Mouse (Mus musculus): ENCODE data around the gene Ttf2. TPM values are rescaled to one million over a fixed set of nuclear protein-coding genes. Genes with fewer than 3 reads are reported as not detected.

Ttf2 gene
- polyA plus RNA-seq, 1 experiment from 2014 or later = 6.6 TPM

DNA sequence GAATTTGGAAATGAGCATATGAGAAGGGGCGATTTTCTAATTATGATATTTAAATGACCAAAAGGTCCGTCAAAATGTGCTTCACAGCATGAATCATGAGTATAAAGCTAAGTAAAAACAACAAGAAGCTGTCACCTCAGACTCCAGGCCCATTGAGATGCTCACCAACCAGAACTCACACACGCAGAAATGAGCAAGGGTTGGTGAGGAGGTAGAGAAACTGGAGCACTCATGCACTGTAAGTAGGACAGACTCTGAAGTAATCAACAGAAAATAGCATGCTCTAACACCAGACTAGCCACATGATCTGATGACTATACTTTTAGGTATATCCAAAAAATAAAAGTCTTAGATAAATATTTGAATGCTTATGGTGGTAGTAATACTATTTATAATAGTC, 79.1 kb downstream of the Ttf2 start:
- no peaks in the 10 kb centered on the region for H3K9me3 ChIP-seq (ENCODE audit: control insufficient read depth, low read length)
- H3K9ac ChIP-seq (replicated peaks; ENCODE audit: low read length) = no peak overlapping the region
- ATAC-seq (ENCODE audit: low FRiP score, low TSS enrichment) (no peak), DNase-seq (no peak)
- no peak overlapping the region for H3K27ac ChIP-seq (replicated peaks; ENCODE audit: low read depth, low read length)
- H3K4me3 ChIP-seq (replicated peaks; ENCODE audit: low read depth, low read length) = no peak overlapping the region
- no peaks in the 10 kb centered on the region for H3K36me3 ChIP-seq (ENCODE audit: control insufficient read depth, insufficient read depth, low read length)
- WGBS = 90% methylated on average over 3 of the region's 3 CpGs
- no peaks in the 10 kb centered on the region for H3K27me3 ChIP-seq (ENCODE audit: control insufficient read depth, insufficient read depth, low read length)
- no peaks in the 10 kb centered on the region for H3K4me1 ChIP-seq (ENCODE audit: control insufficient read depth, insufficient read depth, low read length)
- no peak overlapping the region for H3K4me2 ChIP-seq (ENCODE audit: low read length)

DNA sequence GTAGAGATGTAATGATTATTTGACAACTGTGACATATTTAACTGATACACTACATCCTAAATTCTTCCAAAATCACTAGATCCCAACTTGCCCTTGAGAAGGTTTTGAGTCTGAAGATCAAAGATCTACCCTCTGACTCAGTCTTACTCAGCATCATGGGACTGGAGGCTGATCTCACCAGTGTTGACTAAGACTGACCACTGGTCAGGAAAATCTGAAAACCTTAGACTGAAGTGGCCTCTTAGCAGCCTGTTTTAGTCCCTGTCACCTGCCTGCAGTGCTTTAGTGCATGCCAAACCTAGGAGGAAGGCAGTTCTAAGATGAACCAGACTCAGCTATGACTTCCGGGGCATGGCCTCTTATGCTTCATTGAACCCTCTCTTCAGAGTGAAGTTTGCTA, 80.2 kb downstream of the Ttf2 start:
- Histone ChIP-seq H3K4me1 (ENCODE audit: control insufficient read depth, insufficient read depth, low read length) (no peaks in the 10 kb centered on the region), H3K4me3 (replicated peaks; ENCODE audit: low read depth, low read length) (no peak overlapping the region), H3K27ac (replicated peaks; ENCODE audit: low read depth, low read length) (no peak overlapping the region), H3K27me3 (ENCODE audit: control insufficient read depth, insufficient read depth, low read length) (no peaks in the 10 kb centered on the region), H3K9ac (replicated peaks; ENCODE audit: low read length) (no peak overlapping the region), H3K4me2 (ENCODE audit: low read length) (no peak overlapping the region), H3K36me3 (ENCODE audit: control insufficient read depth, insufficient read depth, low read length) (no peaks in the 10 kb centered on the region), H3K9me3 (ENCODE audit: control insufficient read depth, low read length) (no peaks in the 10 kb centered on the region)
- ATAC-seq (ENCODE audit: low FRiP score, low TSS enrichment) (no peak), DNase-seq (no peak)
- 97% methylated on average over 1 of the region's 1 CpGs for WGBS

Other genes with a start within 250 kb of the Ttf2 start
- gene Vtcn1, start 144.2 kb downstream of the Ttf2 start, polyA plus RNA-seq (2014; fragmentation: Nextera tagmentation; extraction: Ambion mirVana) = not detected in 2 replicates
- gene Trim45, start 47.5 kb downstream of the Ttf2 start, polyA plus RNA-seq (2014; fragmentation: Nextera tagmentation; extraction: Ambion mirVana) = 6.5 and 10.4 TPM in 2 replicates
- gene Cd101, start 59.9 kb upstream of the Ttf2 start, polyA plus RNA-seq (2014; fragmentation: Nextera tagmentation; extraction: Ambion mirVana) = not detected in 2 replicates
- gene Ptgfrn, start 140.6 kb upstream of the Ttf2 start, polyA plus RNA-seq (2014; fragmentation: Nextera tagmentation; extraction: Ambion mirVana) = 4.0 and 4.2 TPM in 2 replicates

Measured in midbrain, embryonic 14.5 days (tissue).